Mouse (Mus musculus) cerebellum, adult 18-20 months (tissue): Measurements from ENCODE around the gene Gm20388.

Experiments used
- DNase-seq, 2 experiments: peaks; one replicate each; pipeline ENCODE4 v3.0.0; 2021

Gene Gm20388

DNA sequence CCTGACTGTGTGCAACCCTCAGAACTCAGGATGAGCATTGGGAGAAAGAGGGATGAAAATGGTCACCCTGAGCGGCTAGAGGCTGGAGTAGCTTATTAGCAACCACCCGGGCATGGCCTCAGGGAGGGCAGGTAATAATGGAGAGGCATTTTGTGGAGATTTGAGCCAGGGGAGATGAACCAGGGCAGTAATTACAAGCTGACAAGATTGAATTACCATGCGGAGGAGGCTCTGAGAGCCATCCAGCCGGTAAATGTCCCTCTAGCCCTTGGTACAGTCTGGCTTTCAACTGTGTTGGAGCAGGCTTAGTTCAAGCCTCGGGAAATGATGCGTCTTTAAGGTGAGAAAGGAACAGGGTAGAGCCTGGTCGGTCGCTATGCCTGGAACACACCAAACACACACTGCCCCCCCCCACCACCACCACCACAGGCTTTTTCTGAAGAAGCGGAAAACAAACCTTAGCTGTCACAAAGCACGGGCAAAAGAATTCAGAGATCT is 1486.6 kb downstream of the Gm20388 start:
- DNase-seq, result no peak

DNA sequence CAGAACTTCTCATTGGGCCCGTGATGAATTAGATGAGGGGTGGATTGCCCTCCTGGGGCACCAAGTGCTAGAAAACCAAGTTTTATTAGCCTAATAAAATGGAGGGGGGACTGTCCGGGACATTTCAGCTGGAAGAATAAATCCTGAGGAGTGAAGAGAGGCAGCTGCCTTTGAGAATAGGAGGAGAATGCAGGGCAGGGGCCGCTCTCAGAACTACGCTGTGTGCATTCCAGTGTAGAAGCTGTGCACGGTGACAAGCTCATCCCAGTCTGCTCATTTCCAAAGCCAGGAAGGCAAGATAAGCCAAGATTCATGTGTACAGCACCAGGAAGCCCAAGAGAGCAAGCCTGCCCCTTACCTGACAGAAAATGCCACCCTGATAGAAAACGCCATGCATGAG is 1487.4 kb downstream of the Gm20388 start:
- no peak for DNase-seq

DNA sequence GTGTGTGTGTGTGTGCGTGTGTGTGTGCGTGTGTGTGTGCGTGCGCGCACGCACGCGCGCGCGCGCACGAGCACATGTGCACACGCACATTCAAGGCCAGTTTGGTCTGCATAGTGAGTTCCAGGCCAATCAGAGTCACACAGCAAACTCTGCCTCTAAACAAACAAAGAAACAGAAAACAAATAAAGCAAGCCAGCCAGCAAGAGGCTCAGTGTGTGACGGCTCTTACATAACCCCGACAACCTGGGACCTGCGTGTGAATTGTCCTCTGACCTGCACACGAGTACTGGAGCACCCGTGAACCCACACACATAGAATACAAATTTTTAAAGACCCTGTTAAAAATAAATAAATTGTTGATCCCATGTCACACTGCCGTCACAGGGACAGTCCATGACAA is 1488.1 kb downstream of the Gm20388 start:
- no peak for DNase-seq

DNA sequence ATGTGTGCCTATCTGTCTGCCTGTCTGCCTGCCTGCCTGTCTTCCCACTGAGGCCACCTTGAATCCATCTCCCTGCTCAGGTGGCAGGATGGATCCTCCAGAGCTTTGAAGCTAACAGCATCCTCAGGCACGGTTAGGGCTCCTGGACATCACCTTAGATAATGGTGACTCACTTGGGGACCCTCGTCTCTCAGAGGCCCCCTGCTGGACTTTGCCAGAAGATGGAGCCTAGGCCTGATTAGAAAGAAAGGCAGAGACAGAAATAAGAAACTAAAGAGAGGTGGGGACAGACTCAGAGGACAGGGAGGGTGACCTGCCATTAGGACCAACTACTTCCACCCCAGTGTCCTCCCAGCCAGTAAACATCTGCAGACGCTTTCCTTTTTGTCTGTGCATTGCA is 1488.5 kb downstream of the Gm20388 start:
- no peak for DNase-seq

DNA sequence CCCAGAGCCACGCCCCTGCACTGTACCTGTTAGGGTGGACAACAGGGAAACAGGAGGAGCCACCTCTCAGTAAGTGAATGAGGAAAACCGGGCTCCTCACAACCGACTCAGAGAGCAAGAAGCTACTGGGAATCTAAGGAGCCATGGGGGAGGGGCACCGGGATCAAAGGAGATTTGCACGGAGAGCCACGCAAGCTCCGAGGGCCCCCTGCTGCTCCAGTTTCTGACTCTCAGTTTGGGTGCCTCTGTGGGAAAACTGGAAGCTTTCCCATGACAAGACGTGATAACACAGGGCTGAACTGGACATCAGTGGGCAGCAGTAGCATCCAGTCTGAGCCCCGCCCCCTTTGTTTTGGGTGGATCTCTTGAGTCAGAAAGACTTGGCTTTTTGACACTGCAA is 1489.9 kb downstream of the Gm20388 start:
- no peak for DNase-seq

DNA sequence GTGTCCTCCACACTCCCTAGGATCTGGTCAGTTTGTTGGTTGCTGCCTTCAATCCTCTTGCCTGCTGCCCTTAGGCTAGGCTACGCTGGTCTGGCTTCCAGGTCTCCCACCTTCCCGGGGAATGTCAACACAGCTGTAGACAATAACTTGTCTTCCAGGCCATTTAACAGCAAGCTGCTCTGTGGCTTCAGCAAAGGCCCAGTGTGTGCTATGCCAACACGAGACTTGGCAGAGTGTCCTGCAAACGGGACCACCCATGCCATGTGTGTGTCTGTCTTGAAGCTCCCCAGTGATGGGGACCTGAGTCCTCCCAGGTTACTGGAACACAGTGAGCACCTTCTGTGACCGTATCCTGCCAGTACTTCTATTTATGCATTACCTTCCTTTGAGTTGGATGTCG is 1493.2 kb downstream of the Gm20388 start:
- no peak for DNase-seq

DNA sequence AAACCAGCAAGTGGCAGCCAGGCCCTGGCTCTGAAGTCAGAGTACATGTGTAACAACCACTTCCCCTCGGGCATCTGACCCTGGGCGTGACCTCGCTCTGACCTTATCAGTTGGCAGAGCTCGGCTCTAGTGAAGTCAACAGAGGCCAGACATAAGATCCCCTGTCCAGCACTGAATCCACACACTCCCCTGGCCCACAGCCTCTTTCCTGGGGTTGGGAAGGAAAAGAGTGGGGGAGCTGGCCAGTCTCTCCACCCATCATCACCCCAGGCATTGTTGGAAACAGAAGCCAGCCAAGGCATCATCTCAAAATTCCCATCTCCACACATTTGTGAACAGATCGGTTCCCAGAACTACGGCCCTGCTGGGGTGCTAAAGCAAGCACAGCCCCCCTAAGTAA is 1507.4 kb downstream of the Gm20388 start:
- DNase-seq, result no peak

DNA sequence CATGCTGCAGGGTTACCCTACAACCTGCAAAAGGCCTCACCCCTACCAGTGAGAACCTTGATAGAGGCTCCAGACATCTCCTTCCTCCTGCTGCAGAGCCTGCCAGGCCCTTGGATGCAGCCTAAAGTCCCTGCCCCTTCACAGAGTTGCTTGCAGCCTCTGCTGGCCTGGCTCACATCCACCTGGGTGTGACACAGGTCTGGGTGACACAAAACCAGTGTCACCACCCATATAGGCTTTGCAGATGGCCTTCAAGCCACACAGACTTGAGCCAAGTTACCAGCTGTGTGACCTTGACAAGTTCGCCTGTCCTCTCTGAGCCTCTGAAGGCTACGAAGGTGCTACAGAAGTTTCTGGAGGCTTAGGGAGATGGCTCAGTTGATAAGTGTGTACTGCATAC is 1508.9 kb downstream of the Gm20388 start:
- DNase-seq, result no peak

DNA sequence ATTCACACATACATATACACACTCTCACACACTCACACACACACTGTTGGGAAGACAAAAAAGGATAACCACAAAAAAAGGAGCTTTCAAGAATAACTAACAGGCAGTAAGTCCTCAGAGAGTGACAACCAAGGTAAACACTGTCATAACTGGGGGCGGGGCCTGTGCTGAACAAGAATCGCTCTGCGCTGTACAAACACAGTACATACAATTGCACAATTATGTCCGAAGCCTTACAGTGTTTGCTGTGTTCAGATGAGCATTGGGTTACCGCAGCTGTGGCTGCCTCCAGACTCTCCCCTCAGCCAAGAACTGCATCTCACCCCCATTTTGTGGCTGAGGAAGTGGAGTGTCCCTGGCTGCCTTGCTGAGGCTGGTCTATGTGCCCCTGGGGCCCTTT is 1510.4 kb downstream of the Gm20388 start:
- no peak for DNase-seq

DNA sequence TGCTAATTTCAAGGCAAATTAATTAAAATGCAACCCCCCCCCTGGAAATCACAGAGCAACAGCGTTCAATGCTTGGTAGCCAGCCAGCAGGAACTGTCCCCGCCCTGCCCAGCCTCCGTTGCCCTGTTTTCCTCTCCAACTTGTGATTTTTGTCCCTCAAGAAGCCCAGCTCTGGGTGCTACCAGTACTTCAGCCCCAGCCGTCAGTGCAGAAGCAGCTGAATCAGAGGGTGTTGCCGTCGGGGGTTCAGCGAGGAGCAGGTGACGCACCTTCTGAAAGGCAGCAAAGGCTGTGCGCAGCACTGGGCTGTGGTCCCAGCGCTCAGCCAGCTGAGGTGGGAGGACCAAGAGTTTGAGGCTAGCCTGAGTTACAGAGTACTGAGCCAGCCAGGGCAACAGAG is 1513.4 kb downstream of the Gm20388 start:
- DNase-seq, result no peak

DNA sequence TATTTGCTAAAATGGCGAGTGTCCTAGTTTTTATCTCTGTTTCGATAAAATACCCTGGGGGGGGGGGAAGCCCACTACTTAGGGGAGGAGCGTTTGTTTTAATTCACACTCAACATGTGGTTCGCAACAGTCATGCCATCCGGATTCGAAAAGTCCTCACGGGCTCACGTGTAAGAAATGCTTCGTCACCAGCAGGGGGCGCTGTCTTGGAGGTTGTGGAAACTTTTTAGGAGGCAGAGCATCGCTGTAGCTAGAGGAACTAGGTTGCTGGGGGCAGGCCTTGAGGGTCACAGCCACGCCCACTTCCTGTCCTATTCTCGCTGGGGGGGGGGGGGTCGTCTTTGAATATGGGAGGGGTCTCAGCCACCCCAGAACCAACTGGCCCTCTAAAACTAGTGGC is 1514.0 kb downstream of the Gm20388 start:
- DNase-seq, result no peak

DNA sequence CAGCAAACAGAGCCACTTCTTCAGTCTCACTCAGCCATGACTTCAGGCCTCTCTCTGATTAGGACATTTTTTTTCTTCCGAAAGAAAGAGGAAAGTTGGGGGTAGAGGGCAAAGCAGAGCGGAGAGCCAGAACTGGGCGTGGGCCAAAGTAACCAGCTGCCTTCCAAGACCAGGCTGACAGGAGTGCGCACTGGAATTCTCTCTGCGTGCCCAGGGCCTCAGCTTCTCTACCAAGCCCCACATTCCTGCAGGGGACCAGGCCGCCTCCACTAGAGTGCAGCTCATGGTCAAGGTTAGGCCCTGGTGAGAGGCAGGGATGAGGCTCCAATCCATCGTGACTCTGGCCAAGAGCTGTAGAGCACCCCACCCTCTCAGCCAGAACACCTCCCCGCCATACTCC is 1520.9 kb downstream of the Gm20388 start:
- no peak for DNase-seq

DNA sequence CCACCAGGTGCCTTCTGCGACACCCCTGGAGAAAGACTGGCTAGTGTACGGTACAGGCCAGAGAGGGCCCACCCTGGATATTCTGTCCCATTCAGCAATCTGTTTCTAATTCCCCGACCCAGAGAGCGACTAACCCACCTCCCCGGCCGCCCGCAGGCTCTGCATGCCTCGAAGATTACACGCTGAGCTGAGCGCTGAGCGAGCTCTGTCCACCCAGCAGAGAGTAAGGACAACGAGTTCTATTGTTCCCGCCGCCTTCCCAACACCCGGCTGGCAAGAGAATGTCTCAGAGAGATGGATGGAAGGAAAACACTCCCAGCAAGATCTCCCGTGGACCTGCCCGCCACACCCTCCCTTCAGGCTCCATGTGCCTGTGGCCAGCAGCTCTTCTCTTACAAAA is 1522.8 kb downstream of the Gm20388 start:
- no peak for DNase-seq

DNA sequence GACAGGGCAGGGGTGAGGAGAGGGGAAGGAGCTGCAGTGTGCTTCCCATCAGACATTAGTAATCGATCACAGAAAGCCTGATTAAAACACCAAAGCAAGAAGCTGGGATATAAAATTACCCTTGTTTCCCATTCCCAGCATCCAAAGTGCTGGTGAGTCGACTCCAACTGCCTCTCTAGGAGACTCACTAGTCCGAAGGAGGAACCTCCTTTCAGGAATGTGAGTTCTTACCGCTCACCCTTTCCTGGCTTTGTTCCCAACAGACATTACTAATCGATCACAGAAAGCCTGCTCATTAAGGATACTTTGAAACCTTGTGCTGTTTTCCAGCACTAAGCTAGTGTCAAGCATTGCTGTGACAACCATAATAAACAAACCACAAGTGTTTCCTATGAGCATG is 1526.0 kb downstream of the Gm20388 start:
- no peak for DNase-seq

DNA sequence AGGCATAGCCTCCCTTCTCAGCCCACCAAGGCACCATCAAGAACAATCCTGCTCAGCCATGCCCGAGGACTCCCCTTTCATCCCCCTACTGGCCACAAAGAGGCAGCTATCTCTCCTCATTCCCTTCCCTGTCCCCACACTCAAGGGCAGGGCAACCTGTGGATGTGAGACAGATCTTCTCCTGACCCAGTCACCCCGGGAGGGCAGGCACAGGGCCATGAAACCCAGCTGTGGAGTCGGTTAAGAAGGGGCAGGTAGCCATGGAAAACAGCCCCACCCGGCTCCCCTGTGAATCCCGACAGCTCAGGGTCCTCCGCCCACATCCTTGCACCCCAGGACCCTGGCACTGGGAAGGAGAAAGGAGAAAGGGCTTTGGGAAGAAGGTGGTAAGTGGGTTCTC is 1526.9 kb downstream of the Gm20388 start:
- peak in 1 of 2 experiments; percentile 24 for DNase-seq

DNA sequence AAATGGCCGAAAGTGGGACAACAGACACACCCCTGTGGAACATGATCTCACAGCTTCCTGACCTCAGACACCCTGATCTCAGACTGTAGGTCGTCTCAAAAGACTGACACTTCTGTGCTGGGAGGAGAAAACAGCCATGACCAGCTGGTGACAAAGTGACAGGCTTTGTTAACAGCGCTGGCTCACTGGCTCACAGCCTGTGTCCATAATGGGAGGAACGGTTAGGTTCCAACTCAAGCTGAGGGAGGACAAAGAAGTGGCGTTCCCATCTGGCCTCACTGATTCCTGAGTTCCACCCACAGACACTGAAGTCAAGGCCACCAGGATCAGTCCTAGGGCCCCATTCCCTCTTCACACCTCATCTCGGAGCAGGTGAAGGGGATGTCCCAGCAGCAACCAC is 1527.5 kb downstream of the Gm20388 start:
- peak; percentile 52 to 65 for DNase-seq

DNA sequence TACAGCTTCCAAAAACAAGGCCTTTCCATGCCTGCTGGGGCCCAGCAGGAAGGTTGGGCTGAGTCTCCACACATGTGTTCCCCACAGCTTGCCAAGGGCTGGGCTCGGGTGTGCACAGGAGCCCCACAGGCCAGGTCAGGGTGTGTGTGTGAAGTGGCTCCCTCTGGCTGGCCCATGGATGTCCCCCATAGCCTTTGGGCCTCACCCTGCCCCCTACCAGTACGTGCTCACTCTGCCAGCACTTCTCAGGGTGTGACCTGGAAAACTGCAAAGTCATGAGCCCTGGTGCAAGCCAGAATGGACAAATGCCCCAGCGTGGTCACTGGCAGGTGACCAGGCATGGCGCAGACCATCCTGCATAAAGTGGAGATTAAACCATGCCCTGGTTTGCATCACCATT is 1528.7 kb downstream of the Gm20388 start:
- DNase-seq, result peak; percentile 49 to 53

DNA sequence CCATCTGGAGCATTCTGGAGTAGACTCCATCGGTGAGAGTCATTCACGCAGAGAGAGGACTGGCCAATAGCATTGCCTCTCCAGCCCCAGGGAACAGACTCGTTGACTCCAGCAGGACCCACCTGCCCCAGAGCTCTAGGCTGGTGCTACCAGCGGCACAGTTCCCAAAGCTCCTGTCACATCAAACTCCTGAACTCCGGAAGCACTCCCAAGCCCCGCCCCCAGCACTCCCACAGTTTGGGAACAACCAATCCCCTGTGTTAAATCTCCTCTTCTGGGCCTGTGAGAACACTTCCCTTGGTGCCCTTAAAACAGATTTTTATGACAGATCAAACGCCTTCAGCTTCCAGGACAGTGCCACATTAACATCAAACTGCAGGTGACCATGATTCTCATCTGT is 1532.7 kb downstream of the Gm20388 start:
- DNase-seq, result no peak

DNA sequence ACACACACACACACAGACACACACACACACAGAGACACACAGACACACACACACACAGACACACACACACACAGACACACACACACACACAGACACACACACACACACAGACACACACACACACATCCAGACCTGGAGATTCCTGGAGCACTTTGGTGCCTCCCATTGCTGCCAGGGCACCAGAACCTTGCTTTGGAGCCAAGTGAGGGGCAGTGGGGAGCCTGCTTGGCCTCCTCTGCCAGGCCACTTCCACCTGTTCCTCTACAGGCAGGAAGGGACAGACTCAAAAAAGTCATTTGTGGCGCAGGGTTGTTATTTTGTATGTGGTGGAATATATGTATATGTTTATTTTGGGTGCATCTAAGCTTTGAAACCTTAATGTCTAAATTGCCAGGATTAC is 1533.9 kb downstream of the Gm20388 start:
- peak in 1 of 2 experiments; percentile 22 for DNase-seq

DNA sequence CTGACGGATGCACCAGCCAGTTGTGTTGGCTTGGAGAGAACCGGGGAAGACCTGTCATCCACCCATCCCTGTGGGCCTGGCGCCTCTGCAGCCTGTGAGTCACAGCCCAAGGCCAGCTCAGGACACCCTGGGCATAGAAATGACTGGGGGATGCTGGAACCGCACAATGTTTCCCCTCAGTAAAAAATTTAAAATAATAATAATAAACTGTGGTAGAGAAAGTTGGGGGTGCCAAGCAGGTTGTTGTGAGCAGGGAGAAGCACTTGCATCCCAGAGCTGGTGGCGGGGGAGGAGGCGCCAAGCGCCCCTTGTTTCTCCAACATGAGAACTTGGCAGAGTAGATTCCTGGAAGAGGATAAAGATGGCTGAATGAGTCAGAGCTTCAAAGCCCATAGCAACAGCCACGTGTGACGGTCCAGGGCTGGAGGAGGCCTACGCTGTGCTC is 1534.4 kb downstream of the Gm20388 start:
- DNase-seq, result no peak

DNA sequence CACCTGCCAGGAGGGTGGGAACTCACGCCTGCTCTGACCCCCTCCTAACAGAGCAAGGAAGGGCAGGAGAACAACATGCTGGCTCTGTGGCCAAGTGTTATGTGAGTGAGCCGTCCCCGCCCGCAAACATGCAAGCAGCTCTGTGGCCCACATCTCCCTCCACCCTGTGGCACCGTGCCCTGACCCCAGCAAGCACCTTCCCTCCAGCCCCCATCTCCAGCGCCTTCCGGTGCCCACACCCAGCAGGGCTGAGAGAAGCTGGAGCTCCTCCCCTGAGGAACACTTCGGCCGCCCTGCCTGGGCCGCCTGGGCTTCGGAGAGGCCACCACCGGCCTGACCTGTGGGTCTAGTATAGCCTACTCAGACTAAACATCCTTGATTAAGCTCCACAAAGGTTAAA is 1535.5 kb downstream of the Gm20388 start:
- no peak for DNase-seq

DNA sequence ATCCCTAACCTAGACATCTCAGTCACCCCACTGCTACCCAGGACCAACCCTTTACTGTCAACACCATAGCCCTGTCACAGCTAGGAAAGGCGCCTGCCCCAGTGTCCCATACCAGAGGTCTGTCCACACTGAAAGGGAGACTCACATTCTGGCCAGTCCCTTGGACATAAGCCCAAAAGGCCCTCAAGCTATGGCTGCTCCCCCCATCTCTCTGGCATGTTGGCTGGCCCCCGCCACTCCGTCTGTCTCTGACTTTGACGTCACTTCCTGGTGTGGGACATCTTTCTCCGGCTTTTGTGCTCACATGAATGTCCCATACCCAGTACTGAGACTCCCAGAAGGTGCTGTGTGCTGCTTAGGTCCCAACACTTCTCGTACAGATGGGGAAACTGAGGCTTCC is 1536.2 kb downstream of the Gm20388 start:
- no peak for DNase-seq

DNA sequence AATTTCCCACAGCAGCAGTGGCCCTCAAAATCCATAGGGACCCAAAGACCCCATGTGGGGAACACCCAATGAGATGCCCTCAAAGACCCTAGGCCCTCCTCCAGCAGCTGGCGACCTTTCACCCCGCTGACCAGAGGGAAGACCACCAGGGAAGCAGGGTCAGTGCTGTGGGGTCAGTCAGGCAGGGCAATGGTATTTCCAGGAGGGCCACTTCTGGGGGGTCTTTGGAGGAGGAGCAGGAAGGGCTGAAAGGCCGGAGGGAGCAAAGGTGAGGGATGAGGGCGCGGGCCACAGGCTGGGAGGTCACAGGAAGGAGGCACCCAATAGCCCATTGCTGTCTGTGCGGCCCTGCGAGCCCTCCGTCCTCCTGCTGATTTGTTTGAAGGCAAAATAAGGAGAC is 1539.6 kb downstream of the Gm20388 start:
- DNase-seq, result no peak

DNA sequence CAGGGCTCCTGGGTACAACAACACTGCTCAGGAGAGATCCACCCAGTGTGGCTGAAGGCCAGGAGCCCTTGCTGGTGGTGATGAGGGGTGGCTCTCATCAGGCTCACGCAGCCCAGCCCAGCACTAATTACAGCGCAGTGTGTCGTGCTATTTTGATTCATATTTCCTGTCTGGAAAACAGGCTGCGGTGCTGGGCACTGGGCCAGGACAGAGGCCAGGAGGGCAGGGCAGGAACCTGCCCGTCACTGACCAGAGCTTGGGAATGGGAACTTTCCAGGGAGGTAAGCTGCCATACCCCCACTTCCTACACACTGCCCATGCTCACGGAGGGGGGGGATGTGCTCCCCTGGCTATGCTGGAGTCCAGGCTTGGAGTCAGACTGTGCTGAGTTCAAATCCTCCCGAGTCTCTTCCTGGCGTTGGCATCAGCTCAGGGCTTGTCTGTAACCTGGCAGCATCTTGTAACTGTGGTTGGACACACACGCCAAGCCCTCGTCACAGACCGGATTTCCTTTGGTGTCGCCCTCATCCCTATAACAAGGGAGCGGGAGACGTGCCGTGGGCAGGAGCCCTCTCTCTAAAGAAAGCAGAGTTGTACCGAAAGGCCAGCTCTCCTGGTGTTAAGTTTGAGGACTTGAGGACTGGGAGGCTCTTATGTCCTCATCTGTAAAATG is 1540.9 kb downstream of the Gm20388 start:
- DNase-seq, result no peak

DNA sequence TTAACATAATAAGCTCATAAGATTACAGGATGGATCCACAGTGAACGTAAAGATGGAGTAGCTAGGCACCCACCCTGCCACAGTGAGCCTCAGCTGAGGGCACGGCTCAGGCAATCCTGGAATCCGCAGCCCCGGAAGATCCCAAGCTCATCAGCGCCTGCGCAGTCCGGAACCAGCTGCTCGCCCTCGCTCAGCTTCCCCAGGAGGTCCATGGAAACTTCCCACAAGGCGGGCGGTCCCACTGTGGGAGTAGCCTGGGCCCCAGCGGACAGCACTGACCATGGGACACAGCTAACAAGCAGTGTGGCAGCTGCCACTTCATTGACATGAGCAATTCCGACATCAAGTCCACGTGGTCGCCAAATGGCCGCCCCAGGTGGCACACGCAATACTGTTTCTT is 1544.1 kb downstream of the Gm20388 start:
- no peak for DNase-seq
